Mouse (Mus musculus) MEL-GATA-1-ER (cell line): Measurements from ENCODE around the gene Picalm.
A peak's percentile ranks its signal among the peaks of the same experiment; 100 is the strongest.

Source experiments
- DNase-seq: peaks from one replicate; pipeline ENCODE4 v3.0.0-alpha.2; 2012; ENCODE audit warnings: low read depth; ENCODE audit errors: extremely low read depth

The Picalm gene

GRCm38 (mm10) chr7:90129732-90130392, at the start of gene Picalm:
Gene Picalm, plus strand, starts transcription at chr7:90130213.
- DNase-seq, result peak; percentile 68

GRCm38 (mm10) chr7:90083799-90084198, 46.2 kb upstream of the Picalm start:
- DNase-seq, result no peak

DNA sequence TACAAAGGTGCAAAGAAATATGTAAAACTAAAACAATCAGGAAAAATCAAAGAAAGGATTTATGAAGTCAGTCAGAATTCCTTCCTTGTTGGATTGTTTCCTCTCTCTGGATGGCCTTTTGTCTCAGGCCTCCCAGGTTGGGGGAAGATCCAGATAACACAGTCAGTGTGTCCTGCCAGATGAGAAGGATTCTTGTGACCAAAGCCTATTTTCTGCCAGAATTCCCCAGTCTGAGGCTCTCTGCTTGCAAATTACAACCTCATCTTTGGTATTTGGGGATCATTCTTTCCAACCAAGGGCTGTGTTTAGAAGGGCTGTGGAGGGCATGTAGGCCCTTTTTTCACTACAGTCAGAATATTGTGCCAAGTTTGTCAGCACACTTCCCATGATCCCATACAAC, 45.5 kb upstream of the Picalm start:
- DNase-seq, result no peak

- no peak for DNase-seq
Measured at GRCm38 (mm10) chr7:90085713-90086112, 44.3 kb upstream of the Picalm start.

- no peak for DNase-seq
Measured at GRCm38 (mm10) chr7:90086821-90087220, 43.2 kb upstream of the Picalm start.

DNA sequence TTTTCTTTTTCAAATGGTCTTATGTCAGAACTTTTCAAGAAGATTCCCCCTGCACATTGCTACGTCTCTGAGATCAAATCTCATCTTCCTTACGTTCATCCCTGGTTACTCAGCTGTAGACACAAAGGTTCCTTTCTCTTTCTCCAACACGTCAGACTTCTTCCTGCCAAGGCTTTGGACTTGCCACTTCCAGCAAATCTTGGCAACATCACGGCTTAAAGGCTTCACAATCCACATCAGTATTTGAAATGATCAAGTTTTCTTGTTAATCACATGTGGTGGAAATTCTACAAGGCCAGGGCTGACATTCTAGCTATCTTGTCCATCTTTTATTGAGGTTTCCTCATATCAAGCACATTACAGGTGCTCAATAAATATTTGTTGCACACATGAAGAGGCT, 39.0 kb upstream of the Picalm start:
- no peak for DNase-seq

GRCm38 (mm10) chr7:90091756-90092155, 38.3 kb upstream of the Picalm start:
- DNase-seq, result no peak

GRCm38 (mm10) chr7:90092452-90093450, 37.3 kb upstream of the Picalm start:
- DNase-seq, result no peak

DNA sequence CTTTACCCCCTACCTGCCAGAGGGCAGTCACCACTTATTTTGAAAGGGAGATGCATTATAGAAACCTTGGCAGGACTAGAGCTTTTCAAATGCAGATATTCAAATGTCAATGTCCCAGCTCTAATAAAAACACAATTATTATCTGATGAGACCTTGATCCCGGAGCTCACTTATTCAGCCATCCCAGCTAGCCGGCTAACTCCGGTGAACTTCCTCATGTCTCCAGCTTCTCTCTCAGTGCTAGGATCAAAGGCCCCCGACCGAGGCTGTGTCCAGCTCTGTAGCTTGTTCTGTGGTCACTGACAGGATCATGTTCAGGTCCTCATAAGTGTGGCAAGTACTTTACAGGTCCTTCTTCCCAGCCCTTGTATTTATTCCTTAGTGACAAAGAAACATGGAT, 34.9 kb upstream of the Picalm start:
- DNase-seq, result no peak

DNA sequence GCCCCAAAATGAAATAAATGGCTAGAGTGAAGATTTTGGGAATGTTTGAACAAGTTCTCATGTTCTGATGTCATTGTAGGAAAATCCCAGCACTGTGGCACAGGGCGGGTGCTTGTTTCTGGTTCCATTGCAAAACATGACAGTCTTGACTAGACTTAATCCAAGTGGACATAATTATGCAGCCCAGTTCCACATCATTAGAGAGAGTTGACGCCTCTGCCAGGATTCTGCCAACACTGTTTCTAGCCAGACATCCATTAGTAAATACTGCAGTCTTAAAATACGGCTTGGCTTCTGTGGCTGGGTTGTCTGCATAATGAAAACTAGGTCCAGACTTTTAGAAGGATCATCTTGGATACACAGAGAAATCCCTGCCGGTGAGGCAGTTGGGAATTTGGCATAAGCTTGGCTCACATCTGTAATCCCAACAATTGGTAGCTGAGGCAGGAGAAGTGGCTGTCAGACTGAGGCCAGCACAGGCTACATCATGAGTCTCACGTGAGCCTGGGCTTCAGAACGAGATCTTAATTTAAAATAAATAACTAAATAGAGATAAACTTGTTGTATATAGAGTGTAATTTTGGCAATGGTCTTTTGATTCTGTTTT, 34.1 kb upstream of the Picalm start:
- DNase-seq, result no peak

DNA sequence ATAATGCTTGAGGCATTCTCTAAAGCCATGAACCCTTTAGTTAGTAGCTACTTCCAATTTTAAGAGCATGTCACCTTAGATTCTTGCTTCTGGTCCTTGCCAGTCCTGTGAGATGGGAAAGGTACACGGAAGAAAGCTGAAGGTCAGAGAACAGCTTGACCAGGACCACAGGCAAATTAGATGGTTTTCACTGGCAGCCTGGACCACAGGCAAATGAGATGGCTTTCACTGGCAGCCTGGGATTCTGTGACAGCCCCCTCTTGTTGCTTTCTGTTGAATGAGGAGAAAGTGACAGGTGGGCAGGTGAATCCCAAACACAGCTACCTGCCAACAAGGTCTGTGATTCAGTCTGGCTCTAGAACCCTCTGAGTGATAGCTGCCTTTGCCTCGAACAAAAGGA, 33.4 kb upstream of the Picalm start:
- DNase-seq, result no peak

- DNase-seq, result no peak
Measured at GRCm38 (mm10) chr7:90098253-90098652, 31.8 kb upstream of the Picalm start.

DNA sequence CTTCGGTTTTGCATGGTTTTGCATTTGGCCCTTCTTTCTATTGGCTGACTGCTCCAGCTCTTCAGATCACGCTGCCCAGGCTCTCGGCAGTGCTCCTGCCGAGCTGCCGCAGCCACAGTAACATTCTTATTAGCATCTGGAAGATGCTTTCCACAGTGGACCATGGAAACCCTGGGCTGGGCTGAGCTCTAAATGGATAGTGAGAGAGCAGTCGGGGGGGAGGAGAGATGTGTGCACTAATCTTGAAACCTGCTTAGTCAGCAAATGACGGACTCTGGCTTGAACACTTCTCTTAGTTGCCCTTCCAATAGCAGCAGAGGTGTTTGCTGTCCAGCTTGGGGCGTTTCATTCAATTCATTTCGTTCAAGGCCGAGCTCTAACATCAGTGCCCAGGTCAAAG, 30.8 kb upstream of the Picalm start:
- DNase-seq, result no peak

GRCm38 (mm10) chr7:90100614-90101160, 29.3 kb upstream of the Picalm start:
- DNase-seq, result no peak

- no peak for DNase-seq
Measured at GRCm38 (mm10) chr7:90116100-90116499, 13.9 kb upstream of the Picalm start.

DNA sequence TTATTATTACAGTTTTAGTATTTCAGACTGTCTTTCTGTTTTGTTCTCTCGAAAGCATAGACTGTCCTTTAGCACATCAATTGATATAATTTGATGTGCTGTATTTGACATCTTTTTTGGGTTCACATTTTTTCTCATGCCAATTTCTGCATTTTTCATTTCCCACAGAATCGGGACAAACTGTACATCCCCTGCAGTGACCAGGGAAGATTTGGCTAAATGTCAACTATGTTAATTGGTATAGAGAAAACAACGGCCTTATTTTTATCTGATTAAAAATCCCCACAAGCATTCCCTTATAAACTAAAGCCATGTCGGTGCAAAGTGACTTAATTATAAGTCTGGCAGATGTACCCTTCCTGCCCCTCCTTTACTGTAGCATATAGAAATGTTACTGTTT, 9.9 kb upstream of the Picalm start:
- no peak for DNase-seq

DNA sequence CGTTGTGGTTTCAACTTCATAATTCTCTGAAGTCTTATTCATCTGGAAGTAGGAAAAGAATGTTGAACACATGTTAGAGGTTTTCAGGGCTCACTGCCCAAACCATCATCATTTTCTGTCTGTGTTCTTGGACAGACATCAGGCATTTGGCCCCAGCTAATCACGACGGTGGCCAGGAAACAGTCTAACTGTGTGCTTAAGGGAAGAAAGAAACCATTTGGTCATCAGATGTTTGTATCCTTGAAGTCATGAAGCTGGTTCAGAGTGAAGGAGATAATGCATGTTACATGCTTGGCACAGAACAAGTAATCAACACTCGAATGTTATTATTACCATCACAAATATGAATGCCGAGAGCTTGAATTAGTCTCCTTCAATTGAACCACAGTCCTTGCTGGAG, 5.0 kb upstream of the Picalm start:
- no peak for DNase-seq

- no peak for DNase-seq
Measured at GRCm38 (mm10) chr7:90128631-90129200, 1.3 kb upstream of the Picalm start.

DNA sequence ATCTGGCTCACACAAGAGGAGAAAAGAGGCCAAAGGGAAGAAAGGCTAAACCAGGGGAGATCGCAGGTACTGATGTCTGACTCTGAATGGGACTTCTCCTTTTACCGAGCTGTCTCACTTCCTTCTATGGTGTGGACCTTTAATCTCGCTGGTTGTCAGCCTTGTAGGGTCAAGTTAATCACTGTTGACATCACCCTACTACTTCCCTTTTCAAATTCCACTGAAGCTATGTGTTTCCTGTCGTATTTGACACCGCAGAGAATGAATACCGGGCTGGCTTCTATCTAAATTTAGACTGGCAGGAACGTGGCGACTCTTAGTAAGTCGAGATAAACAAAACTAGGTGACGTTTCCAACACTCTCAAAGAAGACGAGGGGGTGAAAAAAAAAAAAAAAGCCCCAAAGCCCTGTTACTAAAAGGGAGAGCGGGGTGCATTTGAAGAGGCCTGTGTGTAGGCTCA, 712 bp upstream of the Picalm start:
- DNase-seq, result peak; percentile 97

- DNase-seq, result no peak
Measured at GRCm38 (mm10) chr7:90130501-90131375, 725 bp downstream of the Picalm start.

DNA sequence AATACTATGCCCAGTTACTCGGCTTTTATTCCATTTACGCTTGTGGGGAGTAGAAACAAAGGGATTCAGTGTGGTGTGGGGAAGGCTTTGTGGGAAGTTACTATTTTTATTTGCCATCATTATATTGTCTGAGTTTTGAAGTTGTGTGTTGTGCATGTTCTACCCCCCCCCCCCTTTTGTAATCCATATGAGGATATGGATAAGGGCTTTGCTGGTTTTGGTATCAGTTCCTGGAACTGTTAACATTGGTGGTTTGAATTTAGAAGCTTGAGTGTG, 1.3 kb downstream of the Picalm start:
- no peak for DNase-seq
